Mouse (Mus musculus): ENCODE data around the gene Clec4n.

GRCm38 (mm10) chr6:123237582-123237981, 7.9 kb downstream of the Clec4n start:
- TF ChIP-seq CTCF (IDR thresholded peaks at IDR 0.05; ENCODE audit: borderline replicate concordance, insufficient read depth, low read depth, low read length): no peak
- TF ChIP-seq POLR2A (IDR thresholded peaks at IDR 0.05; ENCODE audit: borderline replicate concordance, insufficient read depth, low read length): no peak
